Mouse (Mus musculus) embryonic facial prominence, embryonic 15.5 days (tissue): ENCODE results near the gene Ankzf1. TPM values are rescaled to one million over a fixed set of nuclear protein-coding genes. Genes with fewer than 3 reads are reported as not detected.
A peak's percentile ranks its signal among the peaks of the same experiment; 100 is the strongest.

Source experiments
- ATAC-seq: fragments of 200-750 bp; cut with Nextera tagmentation; 2 replicates; pipeline ENCODE4 v1.8.0; 2017; ENCODE audit warnings: low read depth, moderate TSS enrichment; ENCODE audit not compliant: insufficient number of reproducible peaks, low FRiP score, low TSS enrichment
- H3K27ac ChIP-seq: fragments of 300-500 bp; sonication (generic); replicated peaks from 2 replicates; pipeline ENCODE4 v1.5.1; 2015; ENCODE audit warnings: mild to moderate bottlenecking, inconsistent platforms
- H3K27me3 ChIP-seq: fragments of 300-500 bp; sonication (generic); 2 replicates; pipeline ENCODE4 v1.6.1; 2015; ENCODE audit warnings: inconsistent platforms
- H3K36me3 ChIP-seq: fragments of 300-500 bp; sonication (generic); 2 replicates; pipeline ENCODE4 v1.6.1; 2015; ENCODE audit warnings: mild to moderate bottlenecking, inconsistent platforms
- H3K4me1 ChIP-seq: fragments of 300-500 bp; sonication (generic); 2 replicates; pipeline ENCODE4 v1.6.1; 2015; ENCODE audit warnings: inconsistent platforms
- H3K4me2 ChIP-seq: fragments of 300-500 bp; sonication (generic); replicated peaks from 2 replicates; pipeline ENCODE4 v1.6.1; 2015; ENCODE audit warnings: mild to moderate bottlenecking, inconsistent platforms
- H3K4me3 ChIP-seq: fragments of 300-500 bp; sonication (generic); replicated peaks from 2 replicates; pipeline ENCODE4 v1.5.1; 2015; ENCODE audit warnings: mild to moderate bottlenecking, inconsistent platforms
- H3K9ac ChIP-seq: fragments of 300-500 bp; sonication (generic); 2 replicates; pipeline ENCODE4 v1.6.1; 2015; ENCODE audit warnings: inconsistent platforms
- H3K9me3 ChIP-seq: fragments of 300-500 bp; sonication (generic); replicated peaks from 2 replicates; pipeline ENCODE4 v1.6.1; 2016; ENCODE audit warnings: inconsistent platforms
- WGBS: fragments of 180-500 bp; shearing (Covaris S2); methylation state at CpG from one replicate; pipeline ENCODE4 v1.1.7; 2015; 5-methylcytosine and 5-hydroxymethylcytosine counted together
- polyA plus RNA-seq: library from polyadenylated mRNA; unstranded; fragments of >200 nt; fragmentation: Nextera tagmentation; extraction: Ambion mirVana; gene quantifications from 2 replicates; pipeline ENCODE4 v1.2.1, GENCODE M21; 2015

The Ankzf1 gene
- polyA plus RNA-seq, 1 experiment from 2014 or later: 30.2 TPM

DNA sequence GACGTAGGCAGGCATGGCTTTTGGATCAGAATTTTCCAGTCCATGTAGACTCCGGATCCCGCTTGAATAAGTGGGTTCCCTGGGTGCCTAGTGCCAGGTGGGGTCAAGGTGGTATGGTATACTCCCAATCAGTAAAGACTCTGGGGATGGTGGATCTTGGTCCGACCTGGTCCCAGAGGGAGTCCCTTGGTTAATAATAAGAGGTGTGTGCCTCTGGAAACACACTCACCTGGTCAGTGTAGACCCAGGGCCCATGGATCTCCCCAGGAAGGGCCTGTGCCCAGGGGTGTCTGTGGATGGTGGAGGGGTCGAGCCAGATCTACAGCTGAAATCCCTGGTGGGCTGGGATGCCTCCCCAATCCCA lies 711 bp upstream of the Ankzf1 start:
- peak overlapping the region; percentile 76 for H3K9ac ChIP-seq
- ATAC-seq: no peak
- no peaks in the 10 kb centered on the region for H3K27me3 ChIP-seq
- peaks cover 21% of the 10 kb centered on the region for H3K4me1 ChIP-seq
- peak overlapping the region; percentile 79 for H3K4me2 ChIP-seq
- H3K27ac ChIP-seq: peak overlapping the region; percentile 95
- WGBS: 41% methylated on average over 5 of the region's 5 CpGs
- no peaks in the 10 kb centered on the region for H3K9me3 ChIP-seq
- peaks cover 39% of the 10 kb centered on the region for H3K36me3 ChIP-seq
- peak overlapping the region; percentile 90 for H3K4me3 ChIP-seq

- H3K4me1 ChIP-seq: peaks cover 21% of the 10 kb centered on the region
- H3K36me3 ChIP-seq: peaks cover 37% of the 10 kb centered on the region
- peak overlapping the region; percentile 87 for H3K9ac ChIP-seq
- no peak for ATAC-seq
- 0% methylated on average over 19 of the region's 19 CpGs for WGBS
- no peaks in the 10 kb centered on the region for H3K27me3 ChIP-seq
- peak overlapping the region; percentile 79 for H3K4me2 ChIP-seq
- peak overlapping the region; percentile 90 for H3K4me3 ChIP-seq
- H3K27ac ChIP-seq: peak overlapping the region; percentile 95
- H3K9me3 ChIP-seq: no peaks in the 10 kb centered on the region
Measured at GRCm38 (mm10) chr1:75192452-75192851, 501 bp downstream of the Ankzf1 start.

- no peak overlapping the region for H3K4me2 ChIP-seq
- H3K9ac ChIP-seq: no peak overlapping the region
- no peaks in the 10 kb centered on the region for H3K9me3 ChIP-seq
- no peaks in the 10 kb centered on the region for H3K4me1 ChIP-seq
- WGBS: 94% methylated on average over 1 of the region's 1 CpGs
- ATAC-seq: no peak
- no peak overlapping the region for H3K27ac ChIP-seq
- no peak overlapping the region for H3K4me3 ChIP-seq
- no peaks in the 10 kb centered on the region for H3K27me3 ChIP-seq
- peaks cover 39% of the 10 kb centered on the region for H3K36me3 ChIP-seq
Measured at GRCm38 (mm10) chr1:75201236-75201635, 9.3 kb downstream of the Ankzf1 start.

DNA sequence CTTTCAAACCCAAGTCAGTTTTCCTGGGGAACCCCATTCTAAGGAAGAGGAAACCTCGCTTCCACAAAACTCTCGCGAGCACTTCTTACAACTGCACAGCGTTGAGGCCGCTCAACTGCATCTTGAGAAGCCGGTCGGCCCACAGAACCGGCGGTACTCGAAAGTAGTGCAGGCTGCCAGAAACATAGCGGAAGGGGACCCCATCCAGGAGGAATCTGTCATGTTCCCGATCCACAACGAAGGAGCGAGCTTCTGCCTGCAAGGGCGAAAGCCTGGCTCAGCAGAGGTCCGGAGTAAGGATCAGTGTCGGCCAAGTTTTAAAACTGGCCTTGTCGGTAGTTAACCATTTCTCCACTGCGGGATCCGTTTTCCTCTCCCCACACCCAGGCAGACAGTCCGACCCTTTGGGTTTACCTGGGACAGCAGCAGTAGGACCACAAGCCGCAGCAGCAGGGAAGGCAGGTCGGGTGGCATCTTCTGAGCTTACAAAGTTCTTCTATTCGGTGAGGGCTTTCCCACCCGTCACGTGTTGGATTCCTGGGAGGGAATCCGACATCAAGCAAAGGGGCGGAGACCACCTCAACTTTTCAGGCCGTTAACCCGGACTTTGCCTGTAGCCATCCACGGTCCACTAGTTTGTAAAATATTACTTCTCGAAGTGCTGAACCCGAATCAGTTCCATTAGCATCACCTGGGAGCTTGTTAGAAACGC lies 17.2 kb downstream of the Ankzf1 start:
- ATAC-seq: no peak
- Histone ChIP-seq H3K4me1 (peaks cover 42% of the 10 kb centered on the region), H3K9me3 (no peaks in the 10 kb centered on the region), H3K9ac (peak overlapping the region; percentile 53), H3K4me2 (peak overlapping the region; percentile 90), H3K27ac (peak overlapping the region; percentile 63), H3K27me3 (no peaks in the 10 kb centered on the region), H3K4me3 (peak overlapping the region; percentile 73), H3K36me3 (peaks cover 24% of the 10 kb centered on the region)
- 13% methylated on average over 34 of the region's 34 CpGs for WGBS

DNA sequence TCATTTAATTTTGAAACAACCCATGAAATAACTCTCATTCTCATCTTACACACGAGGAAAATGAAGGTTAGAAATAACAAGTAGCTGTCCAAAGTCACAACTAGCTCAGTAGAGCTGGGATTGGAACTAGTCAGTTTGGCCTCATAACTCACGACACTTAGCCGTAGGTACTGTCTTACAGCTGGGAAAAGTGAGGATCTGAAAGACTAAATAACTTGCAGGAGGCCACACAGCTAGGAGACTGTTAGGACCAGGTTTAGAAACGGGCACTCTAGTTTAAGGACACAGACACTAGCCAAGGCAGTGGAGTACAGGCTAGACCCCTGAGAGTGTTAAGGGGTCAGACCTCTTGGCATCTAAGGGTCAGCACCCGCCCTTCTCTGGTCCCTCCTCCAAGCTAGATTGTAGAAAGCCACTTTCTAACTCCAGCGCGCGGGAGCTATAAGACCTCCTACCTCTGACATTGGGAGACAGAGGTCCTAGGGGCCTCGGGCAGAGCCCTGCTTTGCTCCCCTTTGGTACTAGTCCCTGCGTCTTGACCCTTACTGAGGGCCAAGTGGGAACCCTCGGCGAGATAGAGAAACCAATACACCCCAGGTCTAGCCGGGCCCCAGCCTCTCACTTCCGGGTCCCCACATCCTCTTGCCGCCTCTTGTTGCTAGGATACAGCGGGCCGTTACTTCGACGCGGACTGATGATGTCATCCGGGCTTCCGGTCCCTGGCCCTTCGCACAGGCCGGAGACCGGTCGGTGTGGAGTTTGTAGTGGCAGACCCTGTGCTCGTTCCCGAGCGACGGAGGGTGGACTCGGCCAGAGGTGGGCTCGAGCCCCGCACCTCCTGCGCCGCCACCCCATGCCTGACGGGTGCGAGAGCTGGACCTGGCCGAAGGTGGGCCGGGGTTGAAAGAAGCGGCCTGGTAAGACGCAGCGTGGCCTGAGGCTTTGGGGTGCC lies 18.5 kb downstream of the Ankzf1 start, which contains the start of the genes Glb1l and Stk16:
TSS of gene Glb1l (minus strand) at position 678 of the 952 bp plus-strand sequence.
TSS of gene Stk16 (plus strand) at position 703 of the 952 bp plus-strand sequence.
- Histone ChIP-seq H3K9me3 (no peaks in the 10 kb centered on the region), H3K9ac (peak within 1 kb of the TSS; percentile 93), H3K36me3 (peaks cover 36% of the 10 kb centered on the region), H3K27ac (no peak within 1 kb of the TSS), H3K4me2 (peak within 1 kb of the TSS; percentile 90), H3K4me3 (peak within 1 kb of the TSS; percentile 73), H3K4me1 (peaks cover 42% of the 10 kb centered on the region), H3K27me3 (no peaks in the 10 kb centered on the region)
- WGBS: 5% methylated on average over 42 of the region's 42 CpGs
- ATAC-seq: peak; percentile 90

DNA sequence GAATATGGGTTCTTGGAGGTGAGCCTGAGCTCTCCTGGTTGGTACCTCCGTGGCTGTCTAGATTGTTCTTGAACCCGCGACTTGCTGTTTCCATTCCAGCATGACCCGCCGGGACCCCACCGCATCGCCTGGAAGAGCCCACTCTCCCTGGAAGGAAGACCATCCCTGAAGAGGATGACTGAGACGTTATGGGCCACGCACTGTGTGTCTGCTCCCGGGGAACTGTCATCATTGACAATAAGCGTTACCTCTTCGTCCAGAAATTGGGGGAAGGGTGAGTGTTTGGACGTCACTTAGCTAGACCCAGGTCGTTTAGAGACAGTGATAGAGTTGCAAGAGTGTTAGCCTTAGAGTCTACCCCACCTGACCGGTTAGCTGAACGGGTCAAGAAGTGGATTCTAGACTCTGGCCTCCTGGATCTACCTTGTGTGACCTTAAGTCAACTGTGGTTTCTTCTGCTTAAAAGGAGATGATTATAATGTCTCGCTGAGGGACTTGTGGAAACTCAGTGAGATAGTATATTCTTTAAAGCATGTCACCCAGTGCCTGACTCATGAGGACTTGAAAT lies 19.3 kb downstream of the Ankzf1 start:
- peak overlapping the region; percentile 93 for H3K9ac ChIP-seq
- H3K4me1 ChIP-seq: peaks cover 42% of the 10 kb centered on the region
- no peaks in the 10 kb centered on the region for H3K9me3 ChIP-seq
- peak overlapping the region; percentile 90 for H3K4me2 ChIP-seq
- WGBS: 12% methylated on average over 17 of the region's 17 CpGs
- H3K27me3 ChIP-seq: no peaks in the 10 kb centered on the region
- peak overlapping the region; percentile 73 for H3K4me3 ChIP-seq
- H3K36me3 ChIP-seq: peaks cover 41% of the 10 kb centered on the region
- ATAC-seq: no peak
- H3K27ac ChIP-seq: no peak overlapping the region

- Histone ChIP-seq H3K27me3 (peaks cover 8% of the 10 kb centered on the region), H3K4me2 (no peak overlapping the region), H3K9ac (no peak overlapping the region), H3K36me3 (peaks cover 41% of the 10 kb centered on the region), H3K9me3 (no peaks in the 10 kb centered on the region), H3K4me3 (no peak overlapping the region), H3K4me1 (peaks cover 42% of the 10 kb centered on the region), H3K27ac (no peak overlapping the region)
- ATAC-seq: no peak
- WGBS: 71% methylated on average over 4 of the region's 4 CpGs
Measured at GRCm38 (mm10) chr1:75212542-75212941, 20.6 kb downstream of the Ankzf1 start.

GRCm38 (mm10) chr1:75213096-75213495 lies 21.1 kb downstream of the Ankzf1 start:
- ATAC-seq: no peak
- WGBS: 89% methylated on average over 7 of the region's 7 CpGs

GRCm38 (mm10) chr1:75214442-75214841 lies 22.5 kb downstream of the Ankzf1 start:
- ATAC-seq: no peak
- no peak overlapping the region for H3K4me2 ChIP-seq
- 69% methylated on average over 2 of the region's 2 CpGs for WGBS
- peaks cover 43% of the 10 kb centered on the region for H3K4me1 ChIP-seq
- H3K9me3 ChIP-seq: no peaks in the 10 kb centered on the region
- H3K4me3 ChIP-seq: no peak overlapping the region
- no peak overlapping the region for H3K27ac ChIP-seq
- peaks cover 27% of the 10 kb centered on the region for H3K27me3 ChIP-seq
- peaks cover 41% of the 10 kb centered on the region for H3K36me3 ChIP-seq
- H3K9ac ChIP-seq: no peak overlapping the region

More at GRCm38 (mm10) chr1:75213096-75213495, 21.1 kb downstream of the Ankzf1 start:
- Histone ChIP-seq H3K4me2 (no peak overlapping the region), H3K9me3 (no peaks in the 10 kb centered on the region), H3K27me3 (peaks cover 14% of the 10 kb centered on the region), H3K27ac (no peak overlapping the region), H3K9ac (no peak overlapping the region), H3K4me3 (no peak overlapping the region), H3K4me1 (peaks cover 42% of the 10 kb centered on the region), H3K36me3 (peaks cover 41% of the 10 kb centered on the region)

DNA sequence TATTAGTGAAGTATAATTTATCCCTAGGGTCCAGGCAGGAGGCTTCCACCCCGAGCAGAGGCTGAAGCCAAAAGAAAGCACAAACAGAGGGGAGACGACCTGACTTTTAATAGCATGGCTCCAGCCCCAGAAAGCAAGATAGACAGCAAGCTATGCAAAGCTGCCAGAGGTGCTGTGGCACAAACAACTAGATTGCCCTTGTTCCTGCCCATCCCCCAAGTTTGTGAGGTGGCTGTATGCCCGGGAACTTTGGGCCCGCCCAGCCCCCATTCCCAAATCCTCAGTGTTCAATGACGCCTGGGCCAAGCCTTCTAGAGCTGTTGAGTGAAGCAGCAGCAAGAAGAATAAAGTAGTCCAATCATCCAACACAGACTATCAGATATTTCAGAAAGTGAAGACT lies 22.9 kb downstream of the Ankzf1 start:
- ATAC-seq: no peak
- Histone ChIP-seq H3K27me3 (peaks cover 32% of the 10 kb centered on the region), H3K9ac (no peak overlapping the region), H3K4me2 (no peak overlapping the region), H3K36me3 (peaks cover 41% of the 10 kb centered on the region), H3K4me1 (peaks cover 43% of the 10 kb centered on the region), H3K4me3 (no peak overlapping the region), H3K9me3 (no peaks in the 10 kb centered on the region), H3K27ac (no peak overlapping the region)
- 71% methylated on average over 5 of the region's 5 CpGs for WGBS

DNA sequence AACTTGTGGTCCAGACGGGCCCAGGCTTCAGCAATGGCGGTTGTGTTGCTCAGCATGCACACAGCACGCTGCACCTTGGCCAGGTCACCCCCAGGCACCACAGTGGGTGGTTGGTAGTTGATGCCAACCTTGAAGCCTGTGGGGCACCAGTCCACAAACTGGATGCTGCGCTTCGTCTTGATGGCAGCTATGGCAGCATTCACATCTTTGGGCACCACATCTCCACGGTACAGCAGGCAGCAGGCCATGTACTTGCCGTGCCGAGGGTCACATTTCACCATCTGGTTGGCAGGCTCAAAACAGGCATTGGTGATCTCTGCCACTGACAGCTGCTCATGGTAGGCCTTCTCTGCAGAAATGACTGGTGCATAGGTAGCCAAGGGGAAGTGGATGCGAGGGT lies 23.8 kb downstream of the Ankzf1 start:
- ATAC-seq: no peak
- Histone ChIP-seq H3K27ac (no peak overlapping the region), H3K27me3 (peaks cover 41% of the 10 kb centered on the region), H3K4me1 (peaks cover 37% of the 10 kb centered on the region), H3K36me3 (peaks cover 41% of the 10 kb centered on the region), H3K9ac (no peak overlapping the region), H3K4me2 (no peak overlapping the region), H3K9me3 (no peaks in the 10 kb centered on the region), H3K4me3 (no peak overlapping the region)
- 92% methylated on average over 9 of the region's 9 CpGs for WGBS
